Mouse (Mus musculus) thymus, adult 2 months (tissue): ENCODE measurements around the gene Cgref1.

Source experiments
- CTCF ChIP-seq: fragments of 200-500 bp; IDR thresholded peaks from 2 replicates; pipeline ENCODE4 v1.5.1; 2012; ENCODE audit warnings: mild to moderate bottlenecking, control low read depth, low read length, moderate library complexity, borderline replicate concordance; ENCODE audit not compliant: control insufficient read depth, poor library complexity, insufficient read depth; ENCODE audit errors: extremely low read depth
- POLR2A ChIP-seq: fragments of 200-500 bp; IDR thresholded peaks from 2 replicates; pipeline ENCODE4 v1.6.1; 2012; ENCODE audit warnings: mild to moderate bottlenecking, low read length, control low read depth, moderate library complexity; ENCODE audit not compliant: control insufficient read depth, poor library complexity, insufficient read depth; ENCODE audit errors: extremely low read depth

DNA sequence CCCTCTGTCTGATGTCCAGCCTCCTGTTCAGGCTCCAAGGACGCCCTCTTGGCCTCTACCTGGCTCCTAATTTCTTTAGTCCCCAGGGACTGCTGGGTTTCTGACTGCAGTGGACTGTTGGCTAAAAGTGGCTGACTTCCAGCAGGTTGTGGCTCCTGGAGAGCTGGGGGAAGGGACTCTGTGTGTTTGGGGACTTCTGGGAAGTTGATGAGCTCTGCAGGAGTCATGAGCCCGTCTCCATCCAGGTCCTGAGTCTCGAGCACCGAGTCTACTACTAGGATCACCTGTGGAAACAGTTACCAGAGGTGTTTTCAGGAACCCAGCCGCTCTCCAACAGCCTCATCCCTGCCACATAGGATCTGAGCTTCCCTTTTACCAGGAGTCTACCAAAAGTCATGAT is 11.7 kb downstream of the Cgref1 start:
- TF ChIP-seq CTCF = no peak
- no peak for TF ChIP-seq POLR2A
